Mouse (Mus musculus) megakaryocyte-erythroid progenitor cell, adult 5-6 weeks (primary cell): ENCODE measurements around the gene Jmjd8. TPM values are rescaled to one million over a fixed set of nuclear protein-coding genes. Genes with fewer than 3 reads are reported as not detected.

Experiments used
- ATAC-seq: replicated peaks from 2 replicates; pipeline ENCODE4 v1.8.0; 2016; ENCODE audit warnings: mild to moderate bottlenecking, inconsistent platforms; ENCODE audit not compliant: severe bottlenecking, poor library complexity, low FRiP score, low TSS enrichment
- total RNA-seq, 2 experiments: library from RNA; stranded (forward) in 1 of 2; stranded (reverse) in 1 of 2; fragments of 200-1000, 215-1000 nt in 1 of 2; fragments of >200 nt in 1 of 2; fragmentation: Nextera tagmentation in 1 of 2; gene quantifications; 2 replicates each; pipeline ENCODE4 v1.2.3; 2014 to 2017

Jmjd8 gene
- total RNA-seq, 2 experiments from 2014 or later: 21.5 to 31.7 TPM

DNA sequence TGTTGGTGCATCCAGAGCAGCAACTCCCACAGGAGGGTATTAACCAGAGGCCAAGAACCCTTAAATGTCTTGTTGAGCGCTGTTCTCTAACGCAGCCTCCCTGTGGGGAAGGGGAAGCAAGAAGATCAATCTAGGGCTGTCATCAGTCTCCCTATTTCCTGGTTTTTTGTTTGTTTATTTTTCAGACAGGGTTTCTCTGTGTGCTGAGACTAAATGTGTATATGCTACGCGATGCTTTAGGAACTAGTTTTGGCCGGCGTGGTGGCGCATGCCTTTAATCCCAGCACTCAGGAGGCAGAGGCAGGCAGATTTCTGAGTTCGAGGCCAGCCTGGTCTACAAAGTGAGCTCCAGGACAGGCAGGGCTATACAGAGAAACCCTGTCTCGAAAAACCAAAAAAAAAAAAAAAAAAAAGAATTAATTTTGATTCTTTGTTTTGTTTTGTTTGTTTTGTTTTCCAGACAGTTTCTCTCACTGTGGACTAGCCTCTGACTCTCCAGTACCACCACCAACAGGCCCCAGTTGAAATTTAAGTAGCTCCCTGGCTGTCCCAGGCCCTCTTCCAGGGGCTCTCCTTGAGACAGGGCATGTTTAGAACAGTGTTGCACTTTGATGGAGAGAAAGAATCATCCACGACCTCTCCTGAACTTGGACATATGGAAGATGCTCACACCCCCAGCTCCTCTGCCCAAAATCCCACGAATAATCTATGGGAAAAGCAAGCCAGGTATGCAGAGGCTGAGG, 44.9 kb downstream of the Jmjd8 start:
- no peak for ATAC-seq

DNA sequence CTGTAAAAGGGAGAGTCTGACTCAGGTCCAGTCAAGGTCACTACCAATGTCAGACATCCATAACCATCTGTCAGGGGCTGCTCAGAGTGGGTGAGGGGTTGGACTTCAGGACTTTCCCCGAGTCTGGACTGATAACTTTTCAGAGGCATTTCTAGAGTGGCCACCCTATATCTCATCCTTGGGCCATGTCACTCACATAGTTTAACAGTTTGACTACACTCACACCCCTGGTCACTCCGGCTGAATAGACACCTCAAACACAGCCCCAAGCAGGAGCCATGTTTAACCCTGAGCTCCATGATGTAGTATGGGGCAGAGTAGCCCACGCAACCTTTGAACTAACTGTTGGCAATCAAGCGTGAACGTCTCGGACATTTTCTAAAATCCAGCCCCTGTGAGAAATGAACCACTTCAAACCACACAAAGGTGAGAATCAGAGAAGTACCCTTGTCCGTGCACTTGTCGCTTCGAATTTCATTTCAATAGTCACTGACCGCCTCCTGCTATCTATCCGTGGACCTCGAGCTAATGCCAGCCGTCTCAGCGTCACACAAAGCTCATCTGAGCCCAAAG, 45.6 kb downstream of the Jmjd8 start:
- ATAC-seq: no peak

DNA sequence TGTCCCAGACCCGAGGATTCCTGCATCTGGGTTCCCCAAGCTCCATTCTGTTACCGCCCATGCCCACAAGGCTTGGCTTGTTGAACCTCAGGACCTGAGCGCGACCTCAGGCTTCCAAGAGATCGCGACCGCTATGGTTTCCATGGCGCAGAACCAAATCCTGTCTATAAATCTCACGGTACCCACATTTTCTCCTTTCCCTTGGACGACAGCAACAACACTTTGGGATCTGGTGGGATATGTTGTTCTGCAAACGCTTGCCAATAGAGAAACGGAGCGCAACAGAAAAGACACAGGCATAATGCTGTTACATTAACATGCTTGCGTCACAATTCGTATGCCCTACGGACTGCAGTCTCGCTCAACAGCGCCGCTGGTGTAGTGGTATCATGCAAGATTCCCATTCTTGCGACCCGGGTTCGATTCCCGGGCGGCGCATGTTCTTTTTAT, 46.1 kb downstream of the Jmjd8 start, which contains the start of gene Mettl26:
Gene Mettl26 (plus strand): TSS at position 354 of the 450 bp plus-strand sequence.
- ATAC-seq: peak; percentile 69

DNA sequence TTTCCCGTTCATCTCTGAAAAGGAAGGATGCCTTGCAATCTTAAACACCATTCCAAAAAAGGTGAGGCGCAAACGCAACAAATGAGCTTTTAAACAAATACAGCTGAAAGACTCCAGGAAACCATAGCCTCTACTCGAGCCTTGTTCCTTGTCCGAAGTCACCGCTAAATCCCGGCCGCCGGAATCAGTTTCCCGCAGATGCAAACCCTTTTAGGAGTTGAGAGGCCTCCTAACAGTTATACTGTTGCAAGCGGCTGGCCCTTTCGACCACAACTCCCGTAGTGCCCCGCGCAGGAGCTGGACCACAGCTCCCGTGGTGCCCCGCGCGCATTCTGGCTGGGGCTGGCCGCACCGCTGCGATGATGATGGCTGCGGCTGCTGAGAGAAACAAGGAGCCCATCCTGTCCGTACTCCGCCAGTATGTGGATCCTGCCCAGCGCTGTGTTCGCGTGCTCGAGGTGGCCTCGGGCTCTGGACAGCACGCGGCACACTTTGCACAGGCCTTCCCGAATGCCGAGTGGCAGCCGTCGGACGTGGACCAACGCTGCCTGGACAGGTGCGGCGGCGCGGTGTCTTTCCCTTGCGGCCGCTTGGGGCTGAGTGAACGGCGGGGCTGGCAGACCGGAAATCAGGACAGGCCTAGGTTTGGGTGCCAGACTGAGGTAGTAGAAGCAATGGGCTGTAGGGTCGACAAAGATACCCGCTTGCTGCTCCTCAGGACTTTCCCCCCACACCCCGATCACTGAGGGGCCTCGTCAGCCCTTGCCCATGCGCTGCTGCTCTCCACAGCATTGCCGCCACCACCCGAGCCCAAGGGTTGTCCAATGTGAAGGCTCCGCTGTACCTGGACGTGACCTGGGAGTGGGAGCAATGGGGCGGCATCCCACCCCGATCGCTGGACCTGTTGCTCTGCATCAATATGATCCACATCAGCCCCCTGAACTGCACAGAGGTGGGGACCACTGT, 46.8 kb downstream of the Jmjd8 start:
- ATAC-seq: peak; percentile 79

GRCm38 (mm10) chr17:25876347-25876915, 47.8 kb downstream of the Jmjd8 start:
- ATAC-seq: no peak

DNA sequence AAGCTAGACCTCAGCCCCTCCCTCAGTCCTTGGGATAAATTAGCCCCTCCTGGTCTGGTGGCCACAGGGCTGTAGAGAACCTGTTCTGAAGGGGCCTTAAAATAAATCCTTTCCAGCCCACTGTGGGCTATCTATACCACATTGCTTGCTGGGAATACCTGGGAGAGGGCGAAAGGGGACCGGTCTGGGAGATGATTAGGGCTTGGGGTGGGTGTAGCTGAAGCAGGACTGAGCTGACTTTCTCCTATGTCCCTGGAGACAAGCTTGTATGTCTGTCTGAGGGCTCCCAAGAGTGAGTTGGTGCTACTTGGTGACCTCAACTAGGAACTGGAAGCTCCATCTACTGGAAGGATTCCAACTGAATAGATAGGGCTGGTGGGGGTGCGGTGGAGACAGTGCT, 48.4 kb downstream of the Jmjd8 start:
- ATAC-seq: no peak

- ATAC-seq: no peak
Observed at GRCm38 (mm10) chr17:25877741-25878610, 49.3 kb downstream of the Jmjd8 start.

DNA sequence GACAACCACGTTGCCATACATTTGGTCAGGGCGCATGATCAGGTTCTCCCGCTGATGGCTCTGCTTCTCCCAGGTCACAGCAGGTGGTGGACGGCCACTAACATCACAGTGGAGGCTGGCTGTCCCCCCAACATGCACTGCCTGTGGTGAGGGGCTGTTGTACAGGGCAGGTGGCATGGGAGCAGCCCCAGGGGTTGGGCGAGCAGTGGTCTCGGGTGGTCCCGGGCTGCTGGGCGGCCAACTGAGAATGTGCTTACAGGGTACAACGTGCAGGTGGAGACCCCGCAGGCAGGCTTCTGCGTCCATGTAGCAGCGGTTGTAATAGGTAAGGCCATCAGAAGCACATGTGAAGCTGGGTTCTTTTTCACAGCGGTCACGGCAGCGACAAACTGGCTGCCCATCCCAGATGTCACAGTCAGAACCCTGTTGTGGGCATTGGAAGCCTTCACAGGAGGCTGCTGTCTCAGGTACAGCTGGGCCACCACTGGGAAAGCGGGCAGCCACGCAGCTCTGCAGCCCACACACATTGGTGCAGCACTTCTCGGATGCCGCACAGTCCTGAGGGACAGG, 50.0 kb downstream of the Jmjd8 start:
- no peak for ATAC-seq

DNA sequence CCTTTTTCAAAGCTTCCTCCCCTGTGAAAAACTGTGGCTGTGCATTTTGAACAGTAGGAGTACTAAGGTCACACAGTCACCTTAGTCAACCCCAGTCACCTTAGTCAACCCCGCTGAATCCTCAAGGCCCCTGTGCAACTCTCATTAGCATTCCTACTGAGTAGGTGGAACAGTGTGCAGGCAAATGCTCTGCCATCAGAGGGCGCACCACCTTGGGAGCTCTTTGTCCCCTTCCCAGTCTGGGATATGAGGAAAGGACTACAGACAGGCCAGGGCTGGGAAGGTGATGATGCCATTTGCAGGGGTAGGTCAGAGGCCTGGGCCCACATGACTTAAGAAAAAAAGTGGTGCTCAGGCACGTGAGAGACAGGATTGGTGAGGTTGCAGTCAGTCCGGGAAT, 50.6 kb downstream of the Jmjd8 start:
- no peak for ATAC-seq

DNA sequence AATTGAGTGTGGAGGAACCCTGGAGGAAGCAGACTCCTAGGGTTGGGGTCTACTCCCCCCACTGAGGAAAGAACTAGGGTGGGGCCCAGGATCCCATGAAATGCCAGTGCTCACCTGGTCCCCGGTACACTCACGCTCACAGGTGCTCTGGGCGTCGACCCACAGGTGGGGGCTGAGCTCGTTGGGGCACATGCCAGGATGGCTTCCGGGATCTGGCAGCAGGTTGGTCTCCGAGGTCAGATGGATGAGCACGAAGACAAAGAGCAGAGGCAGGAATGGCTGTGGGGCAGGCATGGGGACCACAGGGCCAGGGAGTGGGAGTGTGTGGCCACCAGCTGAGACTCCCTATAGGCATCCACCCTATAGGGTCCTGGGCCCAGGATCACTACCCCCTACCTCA, 51.1 kb downstream of the Jmjd8 start:
- no peak for ATAC-seq

GRCm38 (mm10) chr17:25880196-25880910, 51.7 kb downstream of the Jmjd8 start, which contains the start of gene Wfikkn1:
Gene Wfikkn1 (minus strand): TSS chr17:25880858.
- no peak for ATAC-seq

DNA sequence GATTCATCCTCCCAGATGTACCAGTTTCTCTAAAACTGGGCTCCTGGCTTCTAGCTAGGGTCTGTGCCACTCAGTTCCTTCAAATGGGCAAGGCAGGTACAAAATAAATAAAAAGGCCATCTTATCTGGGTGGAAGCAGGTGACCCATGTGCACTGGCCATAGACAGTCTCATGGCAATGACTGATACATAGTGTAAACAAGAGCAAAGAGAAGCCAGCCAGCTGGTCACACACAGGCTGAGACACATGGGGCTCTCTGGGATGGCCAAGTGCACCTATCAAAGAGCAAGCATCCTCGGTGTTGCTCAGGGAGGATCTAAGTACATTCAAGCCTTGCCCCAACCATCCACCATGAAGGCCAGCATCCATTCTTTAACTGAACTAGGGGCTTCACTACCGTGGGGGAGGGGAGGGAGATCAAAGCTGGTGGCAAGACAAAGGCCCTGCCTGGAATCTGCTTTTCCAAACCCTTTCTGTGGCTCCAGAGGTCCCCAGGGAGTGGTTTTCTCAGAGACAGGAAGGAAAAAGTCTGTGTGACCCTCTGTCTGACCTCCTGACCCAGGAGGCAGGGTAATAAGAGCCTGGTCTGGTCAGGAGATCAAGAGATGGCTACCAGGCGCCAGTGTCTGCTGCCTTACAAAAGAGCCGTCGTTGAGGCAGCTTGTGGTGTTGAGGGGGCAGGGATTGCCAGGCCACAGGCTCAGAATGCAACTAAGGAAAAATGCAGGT, 52.4 kb downstream of the Jmjd8 start:
- no peak for ATAC-seq

Other genes with a start within 250 kb of the Jmjd8 start
- gene Lmf1, start 249.8 kb upstream of the Jmjd8 start, total RNA-seq (2014; fragmentation: Nextera tagmentation): 17.6 and 24.2 TPM in 2 replicates
- gene Lmf1, start 249.8 kb upstream of the Jmjd8 start, total RNA-seq (2017): 3.2 and 4.8 TPM in 2 replicates
- gene Gng13, start 111.7 kb upstream of the Jmjd8 start, total RNA-seq (2014; fragmentation: Nextera tagmentation): not detected in 2 replicates
- not detected in 2 replicates for gene Gng13, start 111.7 kb upstream of the Jmjd8 start, total RNA-seq (2017)
- 59.0 and 65.4 TPM in 2 replicates for gene Chtf18, start 101.4 kb upstream of the Jmjd8 start, total RNA-seq (2014; fragmentation: Nextera tagmentation)
- 39.0 and 53.3 TPM in 2 replicates for gene Chtf18, start 101.4 kb upstream of the Jmjd8 start, total RNA-seq (2017)
- 14.9 and 17.8 TPM in 2 replicates for gene Rpusd1, start 101.2 kb upstream of the Jmjd8 start, total RNA-seq (2014; fragmentation: Nextera tagmentation)
- gene Rpusd1, start 101.2 kb upstream of the Jmjd8 start, total RNA-seq (2017): 1.8 and 2.1 TPM in 2 replicates
- not detected in 2 replicates for gene Mslnl, start 92.8 kb upstream of the Jmjd8 start, total RNA-seq (2014; fragmentation: Nextera tagmentation)
- gene Mslnl, start 92.8 kb upstream of the Jmjd8 start, total RNA-seq (2017): not detected in 2 replicates
- not detected in 2 replicates for gene Msln, start 74.5 kb upstream of the Jmjd8 start, total RNA-seq (2014; fragmentation: Nextera tagmentation)
- gene Msln, start 74.5 kb upstream of the Jmjd8 start, total RNA-seq (2017): not detected in 2 replicates
- 20.4 and 29.9 TPM in 2 replicates for gene Narfl, start 55.1 kb upstream of the Jmjd8 start, total RNA-seq (2014; fragmentation: Nextera tagmentation)
- 10.3 and 23.8 TPM in 2 replicates for gene Narfl, start 55.1 kb upstream of the Jmjd8 start, total RNA-seq (2017)
- gene Haghl, start 43.2 kb upstream of the Jmjd8 start, total RNA-seq (2014; fragmentation: Nextera tagmentation): 10.7 and 18.1 TPM in 2 replicates
- gene Haghl, start 43.2 kb upstream of the Jmjd8 start, total RNA-seq (2017): 11.8 and 15.7 TPM in 2 replicates
- gene Ccdc78, start 42.3 kb upstream of the Jmjd8 start, total RNA-seq (2014; fragmentation: Nextera tagmentation): 1.2 TPM in 1 of 2 replicates, not detected in the other
- 0.15 TPM in 1 of 2 replicates, not detected in the other for gene Ccdc78, start 42.3 kb upstream of the Jmjd8 start, total RNA-seq (2017)
- gene Fam173a, start 36.0 kb upstream of the Jmjd8 start, total RNA-seq (2014; fragmentation: Nextera tagmentation): 62.4 and 172 TPM in 2 replicates
- gene Fam173a, start 36.0 kb upstream of the Jmjd8 start, total RNA-seq (2017): 11.1 and 21.4 TPM in 2 replicates
- 19.1 TPM in 1 of 2 replicates, not detected in the other for gene AC134908.4, start 33.2 kb upstream of the Jmjd8 start, total RNA-seq (2014; fragmentation: Nextera tagmentation)
- gene AC134908.4, start 33.2 kb upstream of the Jmjd8 start, total RNA-seq (2017): not detected in 2 replicates
- gene Metrn, start 31.7 kb upstream of the Jmjd8 start, total RNA-seq (2014; fragmentation: Nextera tagmentation): 20.6 and 22.9 TPM in 2 replicates
- 11.3 and 15.5 TPM in 2 replicates for gene Metrn, start 31.7 kb upstream of the Jmjd8 start, total RNA-seq (2017)
- 0.26 TPM in 1 of 2 replicates, not detected in the other for gene Fbxl16, start 19.8 kb upstream of the Jmjd8 start, total RNA-seq (2014; fragmentation: Nextera tagmentation)
- not detected in 2 replicates for gene Fbxl16, start 19.8 kb upstream of the Jmjd8 start, total RNA-seq (2017)
- 16.6 and 33.3 TPM in 2 replicates for gene Wdr24, start 5.2 kb upstream of the Jmjd8 start, total RNA-seq (2014; fragmentation: Nextera tagmentation)
- gene Wdr24, start 5.2 kb upstream of the Jmjd8 start, total RNA-seq (2017): 15.5 and 17.2 TPM in 2 replicates
- 89.4 and 112 TPM in 2 replicates for gene Stub1, start 4.5 kb downstream of the Jmjd8 start, total RNA-seq (2014; fragmentation: Nextera tagmentation)
- gene Stub1, start 4.5 kb downstream of the Jmjd8 start, total RNA-seq (2017): 77.6 and 77.7 TPM in 2 replicates
- gene Rhbdl1, start 8.4 kb downstream of the Jmjd8 start, total RNA-seq (2014; fragmentation: Nextera tagmentation): 0.50 and 2.0 TPM in 2 replicates
- 0.30 and 0.47 TPM in 2 replicates for gene Rhbdl1, start 8.4 kb downstream of the Jmjd8 start, total RNA-seq (2017)
- gene Gm20683, start 12.9 kb downstream of the Jmjd8 start, total RNA-seq (2014; fragmentation: Nextera tagmentation): 1.7 and 6.4 TPM in 2 replicates
- not detected in 2 replicates for gene Gm20683, start 12.9 kb downstream of the Jmjd8 start, total RNA-seq (2017)
- gene Rhot2, start 16.0 kb downstream of the Jmjd8 start, total RNA-seq (2014; fragmentation: Nextera tagmentation): 51.2 and 54.8 TPM in 2 replicates
- 21.3 and 27.4 TPM in 2 replicates for gene Rhot2, start 16.0 kb downstream of the Jmjd8 start, total RNA-seq (2017)
- gene Wdr90, start 32.6 kb downstream of the Jmjd8 start, total RNA-seq (2014; fragmentation: Nextera tagmentation): 43.3 and 47.4 TPM in 2 replicates
- 4.6 and 10.0 TPM in 2 replicates for gene Wdr90, start 32.6 kb downstream of the Jmjd8 start, total RNA-seq (2017)
- 87.4 and 109 TPM in 2 replicates for gene Mcrip2, start 39.9 kb downstream of the Jmjd8 start, total RNA-seq (2014; fragmentation: Nextera tagmentation)
- 35.6 and 40.8 TPM in 2 replicates for gene Mcrip2, start 39.9 kb downstream of the Jmjd8 start, total RNA-seq (2017)
- gene Mettl26, start 46.2 kb downstream of the Jmjd8 start, total RNA-seq (2014; fragmentation: Nextera tagmentation): 26.3 and 37.6 TPM in 2 replicates
- 9.3 and 19.8 TPM in 2 replicates for gene Mettl26, start 46.2 kb downstream of the Jmjd8 start, total RNA-seq (2017)
- gene Wfikkn1, start 52.0 kb downstream of the Jmjd8 start, total RNA-seq (2014; fragmentation: Nextera tagmentation): 0.87 TPM in 1 of 2 replicates, not detected in the other
- gene Wfikkn1, start 52.0 kb downstream of the Jmjd8 start, total RNA-seq (2017): 0.19 and 1.4 TPM in 2 replicates
- gene Rab40c, start 90.9 kb downstream of the Jmjd8 start, total RNA-seq (2014; fragmentation: Nextera tagmentation): 2.4 and 8.9 TPM in 2 replicates
- gene Rab40c, start 90.9 kb downstream of the Jmjd8 start, total RNA-seq (2017): 7.9 and 30.2 TPM in 2 replicates
- gene Pigq, start 116.1 kb downstream of the Jmjd8 start, total RNA-seq (2014; fragmentation: Nextera tagmentation): 211 and 231 TPM in 2 replicates
- gene Pigq, start 116.1 kb downstream of the Jmjd8 start, total RNA-seq (2017): 102 and 156 TPM in 2 replicates
- gene Nhlrc4, start 116.1 kb downstream of the Jmjd8 start, total RNA-seq (2014; fragmentation: Nextera tagmentation): not detected in 2 replicates
- gene Nhlrc4, start 116.1 kb downstream of the Jmjd8 start, total RNA-seq (2017): not detected in 2 replicates
- gene A930017K11Rik, start 123.7 kb downstream of the Jmjd8 start, total RNA-seq (2014; fragmentation: Nextera tagmentation): not detected in 2 replicates
- gene A930017K11Rik, start 123.7 kb downstream of the Jmjd8 start, total RNA-seq (2017): 0.05 TPM in 1 of 2 replicates, not detected in the other
- gene Capn15, start 156.9 kb downstream of the Jmjd8 start, total RNA-seq (2014; fragmentation: Nextera tagmentation): 14.8 and 18.4 TPM in 2 replicates
- 1.7 and 3.5 TPM in 2 replicates for gene Capn15, start 156.9 kb downstream of the Jmjd8 start, total RNA-seq (2017)
- gene Rab11fip3, start 240.7 kb downstream of the Jmjd8 start, total RNA-seq (2014; fragmentation: Nextera tagmentation): 0.48 and 3.2 TPM in 2 replicates
- 0.33 and 0.65 TPM in 2 replicates for gene Rab11fip3, start 240.7 kb downstream of the Jmjd8 start, total RNA-seq (2017)